Mouse (Mus musculus): ENCODE data around the gene Ninl. TPM values are rescaled to one million over a fixed set of nuclear protein-coding genes. Genes with fewer than 3 reads are reported as not detected.

Ninl gene
- polyA plus RNA-seq, 1 experiment = 2.4 TPM

- TF ChIP-seq TAL1 (IDR thresholded peaks at IDR 0.05; ENCODE audit: low read length) (no peak), GATA1 (IDR thresholded peaks at IDR 0.05; ENCODE audit: low read length) (no peak)
- Histone ChIP-seq H3K4me3 (replicated peaks) (no peak overlapping the region), H3K4me1 (ENCODE audit: control insufficient read depth) (peaks cover 55% of the 10 kb centered on the region), H3K36me3 (ENCODE audit: control insufficient read depth) (peaks cover 30% of the 10 kb centered on the region), H3K27me3 (ENCODE audit: control insufficient read depth) (no peaks in the 10 kb centered on the region), H3K9me3 (ENCODE audit: control insufficient read depth, low read length) (no peaks in the 10 kb centered on the region)
Observed at GRCm38 (mm10) chr2:150982051-150982450, 57.1 kb downstream of the Ninl start.

DNA sequence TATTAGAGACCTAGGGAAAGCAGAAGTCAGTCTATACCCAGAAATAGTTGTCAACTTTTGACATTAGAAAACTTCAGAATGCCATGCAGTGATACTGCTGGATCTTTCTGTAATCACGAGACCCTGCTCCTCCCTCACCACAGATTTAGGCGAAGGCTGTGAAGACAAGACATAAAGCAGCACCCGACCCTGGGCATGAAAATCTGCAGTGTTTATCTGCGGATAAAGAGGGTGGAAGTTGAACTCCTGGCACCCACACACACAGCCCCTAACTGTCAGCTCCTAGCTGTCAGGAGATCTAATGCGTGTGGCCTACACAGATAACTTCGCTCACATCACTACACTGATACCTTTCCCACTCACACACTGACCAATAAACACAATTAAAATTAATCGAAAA lies 57.7 kb downstream of the Ninl start:
- H3K4me1 ChIP-seq (ENCODE audit: control insufficient read depth) = peaks cover 60% of the 10 kb centered on the region
- peaks cover 36% of the 10 kb centered on the region for H3K36me3 ChIP-seq (ENCODE audit: control insufficient read depth)
- no peaks in the 10 kb centered on the region for H3K9me3 ChIP-seq (ENCODE audit: control insufficient read depth, low read length)
- no peak overlapping the region for H3K4me3 ChIP-seq (replicated peaks)
- TF ChIP-seq TAL1 (IDR thresholded peaks at IDR 0.05; ENCODE audit: low read length) (no peak), GATA1 (IDR thresholded peaks at IDR 0.05; ENCODE audit: low read length) (no peak)
- no peaks in the 10 kb centered on the region for H3K27me3 ChIP-seq (ENCODE audit: control insufficient read depth)

- H3K4me1 ChIP-seq (ENCODE audit: control insufficient read depth) = peaks cover 70% of the 10 kb centered on the region
- no peak for TF ChIP-seq GATA1 (IDR thresholded peaks at IDR 0.05; ENCODE audit: low read length)
- no peak for TF ChIP-seq TAL1 (IDR thresholded peaks at IDR 0.05; ENCODE audit: low read length)
- H3K36me3 ChIP-seq (ENCODE audit: control insufficient read depth) = peaks cover 51% of the 10 kb centered on the region
Observed at GRCm38 (mm10) chr2:150979861-150980620, 59.1 kb downstream of the Ninl start.

GRCm38 (mm10) chr2:150978791-150979190 lies 60.4 kb downstream of the Ninl start:
- TF ChIP-seq TAL1 (IDR thresholded peaks at IDR 0.05; ENCODE audit: low read length) = no peak
- TF ChIP-seq GATA1 (IDR thresholded peaks at IDR 0.05; ENCODE audit: low read length) = no peak
- Histone ChIP-seq H3K9me3 (ENCODE audit: control insufficient read depth, low read length) (no peaks in the 10 kb centered on the region), H3K4me3 (replicated peaks) (no peak overlapping the region), H3K4me1 (ENCODE audit: control insufficient read depth) (peaks cover 67% of the 10 kb centered on the region), H3K27me3 (ENCODE audit: control insufficient read depth) (no peaks in the 10 kb centered on the region), H3K36me3 (ENCODE audit: control insufficient read depth) (peaks cover 62% of the 10 kb centered on the region)

More at GRCm38 (mm10) chr2:150979861-150980620, 59.1 kb downstream of the Ninl start:
- no peaks in the 10 kb centered on the region for H3K9me3 ChIP-seq (ENCODE audit: control insufficient read depth, low read length)
- no peaks in the 10 kb centered on the region for H3K27me3 ChIP-seq (ENCODE audit: control insufficient read depth)
- H3K4me3 ChIP-seq (replicated peaks) = no peak overlapping the region

DNA sequence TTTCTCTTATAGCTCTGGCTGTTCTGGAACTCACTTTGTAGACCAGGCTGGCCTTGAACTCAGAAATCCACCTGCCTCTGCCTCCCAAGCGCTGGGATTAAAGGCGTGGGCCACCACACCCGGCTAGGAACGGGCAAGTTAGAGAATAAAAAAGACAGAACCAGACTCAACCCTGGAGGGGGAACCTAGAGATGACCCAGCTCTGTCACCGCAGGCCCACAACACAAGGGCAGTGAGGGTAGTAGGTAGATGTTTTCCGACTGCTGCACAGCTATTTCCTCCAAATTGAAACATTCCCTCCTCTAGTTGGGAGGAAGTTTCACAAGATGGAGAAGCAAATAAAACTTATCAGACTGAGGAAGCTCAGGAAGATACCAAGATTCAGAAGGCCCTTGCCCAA lies 61.5 kb downstream of the Ninl start:
- H3K4me3 ChIP-seq (replicated peaks) = no peak overlapping the region
- H3K9me3 ChIP-seq (ENCODE audit: control insufficient read depth, low read length) = no peaks in the 10 kb centered on the region
- H3K4me1 ChIP-seq (ENCODE audit: control insufficient read depth) = peaks cover 60% of the 10 kb centered on the region
- TF ChIP-seq GATA1 (IDR thresholded peaks at IDR 0.05; ENCODE audit: low read length) = no peak
- TF ChIP-seq TAL1 (IDR thresholded peaks at IDR 0.05; ENCODE audit: low read length) = no peak
- peaks cover 73% of the 10 kb centered on the region for H3K36me3 ChIP-seq (ENCODE audit: control insufficient read depth)
- H3K27me3 ChIP-seq (ENCODE audit: control insufficient read depth) = no peaks in the 10 kb centered on the region

DNA sequence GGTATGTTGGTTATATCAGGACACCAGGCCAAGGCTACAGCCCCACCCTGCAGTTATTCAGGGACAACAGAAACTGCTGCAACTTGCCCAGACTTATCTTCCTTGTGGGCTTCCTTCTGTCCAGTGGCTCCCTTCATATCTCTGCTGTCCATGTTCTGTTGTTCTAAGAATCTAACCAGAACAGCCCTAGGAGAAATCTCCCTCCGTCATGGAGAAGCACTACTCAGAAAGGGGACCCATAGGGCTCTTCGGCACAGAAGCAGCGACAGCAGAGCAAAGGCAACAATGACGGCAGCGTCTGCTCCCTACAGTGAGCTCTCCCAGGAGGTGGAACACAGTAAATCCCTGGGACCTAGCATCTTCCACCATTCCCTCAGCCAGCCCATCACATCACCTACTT lies 62.3 kb downstream of the Ninl start:
- Histone ChIP-seq H3K27me3 (ENCODE audit: control insufficient read depth) (no peaks in the 10 kb centered on the region), H3K4me1 (ENCODE audit: control insufficient read depth) (peaks cover 56% of the 10 kb centered on the region), H3K36me3 (ENCODE audit: control insufficient read depth) (peaks cover 81% of the 10 kb centered on the region), H3K4me3 (replicated peaks) (peak overlapping the region; percentile 39), H3K9me3 (ENCODE audit: control insufficient read depth, low read length) (no peaks in the 10 kb centered on the region)
- TF ChIP-seq GATA1 (IDR thresholded peaks at IDR 0.05; ENCODE audit: low read length) (no peak; the same call in 1 of the 2 replicates), TAL1 (IDR thresholded peaks at IDR 0.05; ENCODE audit: low read length) (peak; percentile 62)

DNA sequence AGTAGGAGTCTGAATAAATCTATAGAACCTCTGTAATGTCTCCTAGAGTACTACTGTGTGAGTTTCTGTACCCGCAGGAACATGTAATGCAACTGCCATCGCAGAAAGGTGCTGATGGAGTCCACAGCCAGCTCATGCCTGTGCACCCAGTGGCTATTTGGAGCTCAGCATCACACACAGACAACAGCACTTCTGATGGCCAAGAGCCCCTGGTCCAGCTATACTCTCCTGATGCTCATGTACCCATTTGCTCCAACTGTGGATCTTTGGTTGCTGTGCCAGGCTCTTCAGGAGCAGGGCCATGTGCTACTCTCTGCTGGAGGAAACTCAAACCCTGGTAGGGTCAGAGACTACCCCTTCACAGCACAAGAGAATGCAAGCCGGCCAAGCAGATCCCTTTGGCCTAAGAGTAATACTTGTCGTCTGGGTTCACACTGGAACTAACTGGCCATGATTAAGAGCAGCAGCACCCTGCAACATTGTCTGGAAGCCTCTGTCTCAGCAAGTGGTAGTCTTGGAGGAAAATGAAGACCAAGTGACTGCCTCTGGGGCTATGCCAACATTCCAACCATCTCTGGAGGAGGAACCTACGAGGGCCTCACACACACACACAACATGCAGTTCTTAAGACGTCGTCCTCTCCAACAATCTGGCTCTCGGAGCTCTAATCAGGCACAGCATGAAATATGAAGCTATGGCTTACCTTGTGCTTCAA lies 65.6 kb downstream of the Ninl start:
- Histone ChIP-seq H3K36me3 (ENCODE audit: control insufficient read depth) (peaks cover 98% of the 10 kb centered on the region), H3K4me1 (ENCODE audit: control insufficient read depth) (peaks cover 30% of the 10 kb centered on the region)

DNA sequence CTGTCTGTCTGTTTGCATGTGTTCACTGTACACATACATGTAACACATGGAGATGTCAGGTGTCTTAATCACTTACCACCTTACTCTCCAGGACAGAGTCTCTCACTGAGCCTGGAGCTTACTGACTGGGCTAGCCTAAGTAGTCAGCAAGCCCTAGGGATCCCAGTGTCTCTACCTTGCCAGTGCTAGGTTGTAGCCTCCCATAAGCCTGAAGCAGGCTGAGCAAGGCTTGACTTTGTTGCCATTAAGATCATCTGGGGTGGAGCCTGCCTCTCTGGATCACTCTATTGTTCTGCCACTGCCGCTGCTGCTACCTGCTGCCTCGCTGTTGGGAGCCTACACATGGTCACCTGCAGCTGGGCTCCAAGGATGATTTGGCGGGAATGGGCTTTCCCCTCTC lies 66.5 kb downstream of the Ninl start:
- peaks cover 98% of the 10 kb centered on the region for H3K36me3 ChIP-seq (ENCODE audit: control insufficient read depth)
- TF ChIP-seq GATA1 (IDR thresholded peaks at IDR 0.05; ENCODE audit: low read length) = no peak
- no peak for TF ChIP-seq TAL1 (IDR thresholded peaks at IDR 0.05; ENCODE audit: low read length)
- no peak overlapping the region for H3K4me3 ChIP-seq (replicated peaks)
- H3K27me3 ChIP-seq (ENCODE audit: control insufficient read depth) = no peaks in the 10 kb centered on the region
- H3K9me3 ChIP-seq (ENCODE audit: control insufficient read depth, low read length) = no peaks in the 10 kb centered on the region
- H3K4me1 ChIP-seq (ENCODE audit: control insufficient read depth) = peaks cover 21% of the 10 kb centered on the region

More for the DNA sequence above, 65.6 kb downstream of the Ninl start:
- H3K4me3 ChIP-seq (replicated peaks) = no peak overlapping the region
- no peaks in the 10 kb centered on the region for H3K9me3 ChIP-seq (ENCODE audit: control insufficient read depth, low read length)
- no peaks in the 10 kb centered on the region for H3K27me3 ChIP-seq (ENCODE audit: control insufficient read depth)
- no peak for TF ChIP-seq TAL1 (IDR thresholded peaks at IDR 0.05; ENCODE audit: low read length)
- TF ChIP-seq GATA1 (IDR thresholded peaks at IDR 0.05; ENCODE audit: low read length) = no peak

DNA sequence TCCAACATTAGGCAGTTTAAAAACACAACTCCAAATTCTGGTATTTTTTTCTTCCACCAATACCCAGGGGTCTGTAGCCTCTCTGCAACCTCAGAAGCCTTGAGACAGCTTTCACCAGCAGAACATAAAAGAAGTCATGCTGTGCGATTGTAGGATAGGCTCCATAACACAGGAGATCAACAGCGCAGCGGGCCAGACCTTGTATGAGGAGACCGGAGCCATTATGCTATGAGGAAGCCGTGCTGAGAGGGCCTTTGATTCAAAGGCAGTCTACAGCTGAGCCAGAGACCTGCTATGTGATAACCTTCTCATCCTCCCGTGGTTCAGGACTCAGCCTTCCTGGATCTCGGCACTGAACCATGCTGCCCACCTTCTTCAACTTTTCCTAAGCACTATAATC lies 67.3 kb downstream of the Ninl start:
- H3K4me3 ChIP-seq (replicated peaks) = no peak overlapping the region
- no peak for TF ChIP-seq TAL1 (IDR thresholded peaks at IDR 0.05; ENCODE audit: low read length)
- TF ChIP-seq GATA1 (IDR thresholded peaks at IDR 0.05; ENCODE audit: low read length) = no peak
- no peaks in the 10 kb centered on the region for H3K9me3 ChIP-seq (ENCODE audit: control insufficient read depth, low read length)
- peaks cover 13% of the 10 kb centered on the region for H3K4me1 ChIP-seq (ENCODE audit: control insufficient read depth)
- H3K27me3 ChIP-seq (ENCODE audit: control insufficient read depth) = no peaks in the 10 kb centered on the region
- peaks cover 99% of the 10 kb centered on the region for H3K36me3 ChIP-seq (ENCODE audit: control insufficient read depth)
